Mouse (Mus musculus): ENCODE measurements around the gene Frmd4a. TPM values are rescaled to one million over a fixed set of nuclear protein-coding genes. Genes with fewer than 3 reads are reported as not detected.

The Frmd4a gene
- total RNA-seq, 2 experiments from 2014 or later = 64.6 to 86.7 TPM

GRCm38 (mm10) chr2:4421757-4422156 lies 404.2 kb downstream of the Frmd4a start:
- DNase-seq (ENCODE audit: extremely low spot score in 1 of 2, low spot score in 1 of 2) = no peak

GRCm38 (mm10) chr2:4423896-4424295 lies 406.4 kb downstream of the Frmd4a start:
- DNase-seq (ENCODE audit: extremely low spot score in 1 of 2, low spot score in 1 of 2) = no peak

DNA sequence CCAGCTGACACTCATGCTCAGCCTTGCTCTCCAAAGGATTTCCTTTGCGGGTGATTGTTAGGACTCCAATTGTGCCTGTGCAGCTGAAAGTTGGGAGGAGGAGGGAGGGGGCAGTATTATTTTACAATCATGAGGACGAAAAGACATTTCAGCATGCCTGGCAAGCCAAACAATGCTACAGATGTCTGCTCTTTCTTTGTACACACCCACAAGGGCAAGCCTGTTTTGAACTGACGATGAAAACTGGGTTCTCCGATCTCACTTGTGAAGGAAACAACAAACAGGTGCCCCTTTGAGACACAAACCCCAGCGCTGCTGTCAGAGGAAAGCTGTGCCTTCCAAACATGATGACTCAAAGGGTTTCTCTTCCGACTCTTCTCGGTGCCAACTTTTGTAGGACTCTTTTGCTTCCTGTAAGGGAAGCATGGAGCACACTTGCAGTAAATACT lies 410.9 kb downstream of the Frmd4a start:
- no peak for DNase-seq (ENCODE audit: extremely low spot score in 1 of 2, low spot score in 1 of 2)

DNA sequence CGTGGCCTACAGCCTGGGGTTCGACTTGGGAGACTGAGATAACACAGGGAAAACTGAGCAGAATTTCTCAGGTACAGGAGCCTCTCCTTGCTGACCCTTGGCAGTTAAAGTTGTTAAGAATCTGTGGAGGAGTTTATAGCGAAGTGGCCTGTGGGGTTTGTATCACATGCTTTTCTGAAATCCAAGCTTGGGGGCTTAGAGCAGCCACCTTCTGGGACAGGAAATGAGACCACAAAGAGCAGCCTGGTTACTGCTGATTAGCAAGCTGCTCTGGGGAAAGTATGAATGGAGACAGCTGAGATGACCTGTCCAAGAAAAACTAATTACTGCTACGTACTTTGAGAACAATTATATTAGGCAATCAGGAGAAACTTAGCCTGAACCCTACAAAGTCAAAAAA lies 415.6 kb downstream of the Frmd4a start:
- DNase-seq (ENCODE audit: extremely low spot score in 1 of 2, low spot score in 1 of 2) = no peak

DNA sequence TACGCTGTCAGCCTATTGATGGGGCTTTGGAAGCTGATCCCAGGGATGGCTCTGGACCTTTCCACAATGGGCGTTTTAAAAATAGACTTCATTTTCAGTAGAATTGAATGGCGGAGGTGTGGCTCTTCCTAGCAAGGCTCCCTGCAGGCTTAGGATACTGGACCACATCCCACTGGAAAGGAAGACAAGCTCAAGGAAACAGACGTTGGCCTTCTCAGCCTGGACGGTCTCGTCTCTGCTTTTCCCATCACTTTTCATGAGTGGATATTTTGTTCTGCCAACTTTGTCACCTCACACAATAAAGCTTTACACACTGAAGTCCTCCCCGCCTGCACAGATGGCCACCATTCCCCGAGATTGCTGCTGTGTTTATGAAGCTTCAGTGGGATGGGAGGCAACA lies 417.5 kb downstream of the Frmd4a start:
- DNase-seq (ENCODE audit: extremely low spot score in 1 of 2, low spot score in 1 of 2) = no peak

DNA sequence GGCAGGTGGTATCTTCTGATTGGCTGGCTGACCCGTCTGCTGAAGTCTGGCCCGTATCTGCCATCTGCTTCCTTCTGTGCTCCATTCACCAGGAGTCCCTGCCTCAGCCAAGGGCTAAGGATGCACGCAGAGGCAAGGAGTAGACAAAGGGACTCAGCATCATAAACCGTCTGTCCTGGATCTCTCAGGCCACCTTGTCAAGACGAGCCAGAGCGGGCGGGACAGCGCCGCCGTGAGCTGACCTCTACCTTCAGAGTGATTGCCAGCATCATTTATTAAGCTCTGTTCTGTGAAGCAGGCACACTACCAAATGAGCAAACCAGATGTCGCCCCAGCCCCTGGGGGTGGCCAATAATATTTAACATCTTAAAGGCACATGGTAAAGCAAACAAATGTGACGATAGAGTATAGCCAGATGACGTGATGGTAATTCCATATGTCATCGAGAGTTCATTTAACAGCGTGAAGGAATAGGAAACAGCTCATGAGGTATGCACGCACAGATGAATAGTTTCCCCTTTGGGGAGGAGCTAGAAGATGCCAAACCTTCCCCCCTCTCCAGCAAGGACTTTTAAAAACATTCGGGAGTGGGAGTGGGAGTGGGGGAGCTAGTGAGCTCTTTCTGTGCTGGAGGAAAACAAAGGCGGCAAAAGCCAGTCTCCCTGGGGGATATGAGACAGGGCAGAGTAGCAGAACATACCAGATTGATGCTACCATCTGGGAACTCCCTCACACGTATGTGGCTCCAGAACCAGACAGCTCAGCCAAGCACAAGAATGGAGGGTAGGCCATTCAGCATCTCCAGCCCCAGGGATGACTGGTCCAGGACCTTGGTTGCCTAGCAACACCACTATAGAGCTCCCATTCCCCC lies 419.1 kb downstream of the Frmd4a start:
- DNase-seq (ENCODE audit: extremely low spot score in 1 of 2, low spot score in 1 of 2) = peak; percentile 48 to 51

- no peak for DNase-seq (ENCODE audit: extremely low spot score in 1 of 2, low spot score in 1 of 2)
These were observed 421.2 kb downstream of the Frmd4a start for GRCm38 (mm10) chr2:4438739-4439138.

DNA sequence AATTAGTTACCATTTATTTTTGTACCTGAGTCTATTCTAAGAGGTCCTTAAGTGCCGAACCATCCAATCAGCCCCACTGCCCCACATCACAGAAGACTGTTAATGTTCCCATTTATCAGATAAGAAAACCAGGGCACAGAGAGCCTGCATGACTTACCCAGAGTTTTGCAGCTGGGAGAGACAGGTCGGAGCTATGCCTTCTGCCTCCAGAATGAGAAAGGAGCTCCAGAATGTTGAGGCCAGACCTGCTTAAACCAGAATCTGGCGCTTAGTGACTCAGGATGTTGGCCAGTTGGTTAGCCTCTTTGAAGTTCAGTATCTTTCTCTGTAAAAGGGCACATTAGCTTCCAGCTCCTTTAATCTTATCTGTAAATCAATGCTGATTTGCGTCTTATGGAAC lies 422.4 kb downstream of the Frmd4a start:
- DNase-seq (ENCODE audit: extremely low spot score in 1 of 2, low spot score in 1 of 2) = no peak

DNA sequence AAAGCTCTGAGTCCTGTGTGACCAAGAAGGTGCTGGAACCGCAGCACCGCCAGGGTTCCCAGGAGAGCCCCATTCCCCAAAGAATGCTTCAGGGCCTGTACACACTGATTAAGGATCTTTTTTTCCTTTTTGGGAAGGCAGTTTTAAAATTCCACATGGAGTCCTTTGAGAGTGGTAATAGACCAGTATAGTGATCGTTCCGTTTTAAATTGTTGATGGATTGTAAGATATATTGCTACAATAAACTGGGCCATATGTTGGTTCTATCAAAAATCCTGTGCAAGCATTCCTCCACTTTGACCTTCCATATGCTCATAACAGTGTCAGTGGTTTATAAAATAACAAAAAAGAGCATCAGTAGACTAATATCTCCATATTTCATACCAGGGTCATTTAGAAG lies 424.3 kb downstream of the Frmd4a start:
- DNase-seq (ENCODE audit: extremely low spot score in 1 of 2, low spot score in 1 of 2) = no peak

GRCm38 (mm10) chr2:4444740-4445139 lies 427.2 kb downstream of the Frmd4a start:
- no peak for DNase-seq (ENCODE audit: extremely low spot score in 1 of 2, low spot score in 1 of 2)

DNA sequence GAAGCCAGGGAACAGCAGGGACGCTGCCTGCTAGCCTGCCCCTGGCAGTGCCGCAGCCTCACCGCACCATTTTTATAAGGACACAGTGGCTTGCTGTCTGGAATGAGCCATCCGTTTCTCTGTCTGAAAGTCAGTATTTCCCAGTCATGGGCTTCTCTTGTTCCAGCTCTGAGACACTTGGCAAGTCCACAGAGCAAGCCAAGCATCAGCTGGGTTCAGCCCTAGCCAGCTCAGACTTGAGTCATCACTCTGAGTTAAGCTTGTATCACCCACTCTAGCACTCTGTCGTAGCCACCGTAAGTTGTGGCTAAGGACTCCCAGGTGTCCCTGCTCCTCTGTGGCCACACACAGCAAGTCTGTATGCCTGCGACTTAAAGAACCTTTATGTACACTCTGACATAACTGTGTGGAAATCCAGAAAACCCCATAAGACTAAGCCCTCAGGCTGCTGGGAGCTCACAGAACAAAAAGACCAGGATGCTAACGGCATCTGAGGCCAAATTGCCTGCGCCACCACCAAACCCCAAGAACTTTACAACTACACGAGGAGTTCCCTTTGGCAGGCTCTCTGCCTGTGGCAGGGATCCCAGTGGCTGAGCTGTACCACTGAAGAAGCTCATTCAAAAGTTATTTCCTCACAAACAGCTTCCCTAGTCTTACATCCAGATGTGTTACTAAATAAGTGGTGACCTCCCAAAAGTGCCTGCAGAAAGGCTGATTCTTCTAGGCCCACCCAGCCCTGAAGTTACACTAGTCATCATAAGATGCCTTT lies 428.3 kb downstream of the Frmd4a start:
- DNase-seq (ENCODE audit: extremely low spot score in 1 of 2, low spot score in 1 of 2) = no peak

- no peak for DNase-seq (ENCODE audit: extremely low spot score in 1 of 2, low spot score in 1 of 2)
These were observed 432.5 kb downstream of the Frmd4a start for GRCm38 (mm10) chr2:4449860-4450480.

DNA sequence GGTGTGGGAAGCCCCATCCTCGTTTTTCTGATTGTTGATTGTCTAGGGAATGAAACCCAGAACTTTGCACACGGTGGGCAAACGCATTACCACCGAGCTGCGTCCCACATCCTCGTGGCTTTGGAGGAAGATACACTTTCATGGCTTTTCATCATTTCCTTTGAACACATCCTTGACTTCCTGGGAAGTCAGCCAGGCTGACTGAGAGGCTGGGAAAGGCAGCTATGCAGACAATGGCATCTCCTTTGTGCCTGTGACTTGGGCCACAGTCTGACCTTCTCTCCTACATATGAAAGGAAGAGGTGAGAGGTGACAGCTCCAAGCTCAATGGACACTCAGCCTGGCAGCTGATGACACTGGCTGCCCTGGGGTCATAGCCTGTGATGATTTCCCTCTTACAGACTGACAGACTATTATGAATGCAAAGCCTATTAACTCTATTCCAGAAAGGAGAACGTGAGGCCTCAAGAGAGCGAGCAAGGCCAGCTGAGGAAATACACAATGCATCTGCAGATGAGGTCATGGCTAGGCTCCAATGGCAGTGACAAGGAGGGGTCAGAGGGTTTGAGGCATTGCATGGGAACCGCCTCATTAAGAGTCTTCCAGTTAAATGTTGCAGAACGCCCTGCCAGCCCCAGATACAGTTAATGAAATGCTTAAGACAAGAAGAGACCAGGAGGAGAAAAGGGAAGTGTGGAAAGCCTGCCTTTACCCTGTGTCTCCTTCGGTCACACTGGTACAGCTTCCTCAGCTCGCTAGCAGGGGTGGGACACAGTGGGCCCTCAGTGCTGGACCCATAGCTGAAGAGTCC lies 435.3 kb downstream of the Frmd4a start:
- DNase-seq (ENCODE audit: extremely low spot score in 1 of 2, low spot score in 1 of 2) = no peak

GRCm38 (mm10) chr2:4455097-4456025 lies 437.8 kb downstream of the Frmd4a start:
- no peak for DNase-seq (ENCODE audit: extremely low spot score in 1 of 2, low spot score in 1 of 2)

GRCm38 (mm10) chr2:4460897-4461296 lies 443.4 kb downstream of the Frmd4a start:
- no peak for DNase-seq (ENCODE audit: extremely low spot score in 1 of 2, low spot score in 1 of 2)

GRCm38 (mm10) chr2:4461514-4461913 lies 444.0 kb downstream of the Frmd4a start:
- no peak for DNase-seq (ENCODE audit: extremely low spot score in 1 of 2, low spot score in 1 of 2)

- DNase-seq (ENCODE audit: extremely low spot score in 1 of 2, low spot score in 1 of 2) = no peak
These were observed 445.0 kb downstream of the Frmd4a start for GRCm38 (mm10) chr2:4462480-4462879.

GRCm38 (mm10) chr2:4466084-4466483 lies 448.6 kb downstream of the Frmd4a start:
- DNase-seq (ENCODE audit: extremely low spot score in 1 of 2, low spot score in 1 of 2) = no peak

DNA sequence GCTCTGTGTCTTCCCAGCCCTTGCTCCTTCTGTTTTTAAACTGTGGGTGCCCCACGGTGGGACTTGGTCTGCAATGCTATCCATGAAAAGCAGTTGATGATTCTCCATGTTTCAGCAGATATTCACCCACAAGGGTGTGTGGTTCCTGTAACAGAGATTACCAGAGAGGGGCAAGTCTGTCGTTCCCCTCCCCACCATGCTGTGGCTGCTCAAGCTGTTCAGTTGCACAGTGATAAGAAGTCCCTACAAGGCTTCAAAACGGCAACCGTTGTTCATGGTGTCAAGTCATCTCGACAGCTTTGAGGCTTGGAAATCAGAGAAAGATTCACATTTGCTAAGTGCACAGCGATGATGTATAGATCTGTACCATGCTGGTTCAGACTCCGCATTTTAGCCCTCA lies 449.8 kb downstream of the Frmd4a start:
- no peak for DNase-seq (ENCODE audit: extremely low spot score in 1 of 2, low spot score in 1 of 2)

Measured in layer of hippocampus, postnatal 25 days (tissue).